Mouse (Mus musculus) liver, postnatal 0 days (tissue): ENCODE measurements around the gene Ccdc38.
A peak's percentile ranks its signal among the peaks of the same experiment; 100 is the strongest.

Experiments used
- CTCF ChIP-seq: sonication (generic); IDR thresholded peaks from 2 replicates; pipeline ENCODE4 v1.5.1; 2016; ENCODE audit warnings: antibody characterized with exemption, low read depth
- EP300 ChIP-seq: IDR thresholded peaks from 2 replicates; pipeline ENCODE4 v1.6.1; 2016; ENCODE audit warnings: antibody characterized with exemption, low read depth, mild to moderate bottlenecking

DNA sequence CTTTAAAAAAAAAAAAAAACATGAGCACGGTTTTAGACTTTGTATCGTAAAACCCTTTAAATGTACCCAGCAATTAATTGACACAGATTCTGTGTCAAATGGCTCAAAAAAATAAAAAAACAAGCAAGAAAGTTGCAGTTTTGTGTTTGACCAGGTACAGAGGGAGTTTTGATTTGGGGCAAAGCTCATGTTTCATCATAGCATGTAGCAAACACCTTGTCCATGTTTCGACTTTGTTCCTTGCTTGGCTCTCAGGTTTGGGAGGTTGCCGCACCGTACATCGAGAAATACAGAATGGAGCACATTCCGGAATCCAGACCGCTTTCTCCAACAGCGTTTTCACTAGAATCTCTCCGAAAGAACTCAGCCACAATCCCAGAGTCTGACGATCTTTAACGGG is 24.5 kb upstream of the Ccdc38 start:
- no peak for TF ChIP-seq CTCF
- peak; percentile 57; the same call in 1 of the 2 replicates for TF ChIP-seq EP300
